In genomic region chr2:93961716-93962115, GRCm38 (mm10) we compare ENCODE assay signal across 15 mouse cellular contexts. TPM values are rescaled to one million over a fixed set of nuclear protein-coding genes. Genes with fewer than 3 reads are reported as not detected.
DNase-seq lines count a peak whose midpoint lies in the region; ATAC-seq lines count a peak whose summit lies in the region.
"Had no signal": no experiment of that assay in that cellular context is flagged by ENCODE, and none has a peak within 500 bp of the region (broad histone marks: within the 10 kb centered on the region; RNA-seq: fewer than 3 reads in every experiment).

No protein-coding gene starts in this region.

- H3K27ac ChIP-seq in heart, embryonic 11.5 days (ENCODE audit: low read depth, low read length) = no peak overlapping the region
- peak overlapping the region; percentile 3; the same call in 1 of the 2 replicates for H3K27ac ChIP-seq in kidney, embryonic 15.5 days
- H3K27ac ChIP-seq: forebrain, embryonic 13.5 days; lung, embryonic 15.5 days had no signal

- ATAC-seq in heart, embryonic 11.5 days (replicated peaks; ENCODE audit: insufficient number of reproducible peaks, low FRiP score, low TSS enrichment) = no peak
- no peak; the same call in 1 of the 2 replicates for ATAC-seq in kidney, embryonic 15.5 days (replicated peaks; ENCODE audit: low FRiP score)
- ATAC-seq: forebrain, embryonic 13.5 days had no signal

- no peaks in the 10 kb centered on the region for H3K36me3 ChIP-seq in heart, embryonic 11.5 days (ENCODE audit: control insufficient read depth, insufficient read depth, low read length)
- H3K36me3 ChIP-seq in kidney, embryonic 15.5 days = no peaks in the 10 kb centered on the region
- H3K36me3 ChIP-seq: lung, embryonic 15.5 days had no signal

- H3K4me3 ChIP-seq in heart, embryonic 11.5 days (ENCODE audit: low read depth, low read length) = no peak overlapping the region
- no peak overlapping the region for H3K4me3 ChIP-seq in kidney, embryonic 15.5 days (replicated peaks)
- H3K4me3 ChIP-seq: forebrain, embryonic 13.5 days; lung, embryonic 15.5 days had no signal

- no peaks in the 10 kb centered on the region for H3K9me3 ChIP-seq in heart, embryonic 11.5 days (replicated peaks; ENCODE audit: control insufficient read depth, low read length)
- no peaks in the 10 kb centered on the region for H3K9me3 ChIP-seq in kidney, embryonic 15.5 days (replicated peaks)
- H3K9me3 ChIP-seq: forebrain, embryonic 13.5 days; lung, embryonic 15.5 days had no signal

- peak; percentile 43 to 71 for DNase-seq in heart, adult 9 months (ENCODE audit: low spot score in 2 of 2)
- peak; percentile 14 for DNase-seq in adrenal gland, postnatal 10 days
- DNase-seq in cerebellum, adult 9-10 months = peak; percentile 93
- no peak for DNase-seq in right cerebral cortex, adult 18-20 months
- no peak for DNase-seq in urinary bladder, postnatal 25 days (ENCODE audit: low spot score)
- DNase-seq in embryo, embryonic 11 days = no peak
- DNase-seq: right cerebral cortex, postnatal 14 days; thymus, adult 2 months had no signal

- H3K4me1 ChIP-seq in heart, embryonic 11.5 days (ENCODE audit: control insufficient read depth, insufficient read depth, low read length) = peaks cover under 1% of the 10 kb centered on the region; the same call in 1 of the 2 replicates
- peaks cover 8% of the 10 kb centered on the region for H3K4me1 ChIP-seq in kidney, embryonic 15.5 days

- H3K9ac ChIP-seq in heart, embryonic 11.5 days (ENCODE audit: low read depth, low read length) = no peak overlapping the region
- H3K9ac ChIP-seq in kidney, embryonic 15.5 days = no peak overlapping the region
- H3K9ac ChIP-seq: forebrain, embryonic 13.5 days; lung, embryonic 15.5 days had no signal

- WGBS in heart, embryonic 11.5 days (ENCODE audit: insufficient replicate concordance) = 64% methylated on average over 8 of the region's 8 CpGs
- WGBS in kidney, embryonic 15.5 days = 70% methylated on average over 8 of the region's 8 CpGs

- H3K27me3 ChIP-seq in heart, embryonic 11.5 days (ENCODE audit: control insufficient read depth, insufficient read depth, low read length) = peaks cover 21% of the 10 kb centered on the region
- H3K27me3 ChIP-seq in kidney, embryonic 15.5 days = peaks cover 35% of the 10 kb centered on the region
- H3K27me3 ChIP-seq: CH12.LX; forebrain, embryonic 13.5 days had no signal

- H3K4me2 ChIP-seq in heart, embryonic 11.5 days = no peak overlapping the region
- no peak overlapping the region for H3K4me2 ChIP-seq in kidney, embryonic 15.5 days
- H3K4me2 ChIP-seq: forebrain, embryonic 13.5 days; lung, embryonic 15.5 days had no signal

RNA-seq across cellular contexts. Expression of gene Gm13889, which starts 4.7 kb away (rescaled TPM):
- 2.8 and 4.1 TPM in 2 replicates for polyA plus RNA-seq in heart, embryonic 11.5 days (2014; fragmentation: Nextera tagmentation; extraction: Ambion mirVana)
- 10 to 100 TPM; 22.9 to 43.6 TPM for total RNA-seq in adrenal gland, postnatal 10 days (2021)
- polyA plus RNA-seq in kidney, embryonic 15.5 days (2015; fragmentation: Nextera tagmentation; extraction: Ambion mirVana) = 9.2 and 11.1 TPM in 2 replicates
- total RNA-seq: CH12.LX had no signal

RNA-seq across cellular contexts. Expression of gene Gm27027, which starts 34.4 kb away (rescaled TPM):
- polyA plus RNA-seq in heart, embryonic 11.5 days (2014; fragmentation: Nextera tagmentation; extraction: Ambion mirVana) = not detected in 2 replicates
- not detected for total RNA-seq in adrenal gland, postnatal 10 days (2021)
- not detected in 2 replicates for polyA plus RNA-seq in kidney, embryonic 15.5 days (2015; fragmentation: Nextera tagmentation; extraction: Ambion mirVana)
- total RNA-seq: CH12.LX; layer of hippocampus, postnatal 14 days had no signal
- polyA plus RNA-seq: forebrain, embryonic 13.5 days; heart, embryonic 16.5 days; lung, embryonic 15.5 days; thymus, adult 2 months had no signal

RNA-seq across cellular contexts. Expression of gene Alkbh3, which starts 48.9 kb away (rescaled TPM):
- 58.6 and 59.8 TPM in 2 replicates for polyA plus RNA-seq in heart, embryonic 11.5 days (2014; fragmentation: Nextera tagmentation; extraction: Ambion mirVana)
- total RNA-seq in adrenal gland, postnatal 10 days (2021) = 10 to 100 TPM; 57.2 to 67.8 TPM
- polyA plus RNA-seq in kidney, embryonic 15.5 days (2015; fragmentation: Nextera tagmentation; extraction: Ambion mirVana) = 59.3 and 69.5 TPM in 2 replicates

Comparison
In these comparisons a context has a peak if more than half of its experiments do, and no peak if none do; other contexts are left out.
1. DNase-seq: peak in heart, adult 9 months (2 of 2), adrenal gland, postnatal 10 days (single experiment) and cerebellum, adult 9-10 months (single experiment); none in right cerebral cortex, adult 18-20 months (single experiment), urinary bladder, postnatal 25 days (single experiment) and embryo, embryonic 11 days (single experiment).